Mouse (Mus musculus) ES-CJ7 (cell line): Measurements from ENCODE around the gene Cops3.

Experiments
- DNase-seq: peaks from one replicate; pipeline ENCODE4 v3.0.0; 2011; ENCODE audit warnings: low read depth, low spot score

The Cops3 gene

GRCm38 (mm10) chr11:59778181-59778873, 61.3 kb downstream of the Cops3 start:
- peak; percentile 93 for DNase-seq

GRCm38 (mm10) chr11:59777259-59777658, 62.4 kb downstream of the Cops3 start:
- no peak for DNase-seq

- DNase-seq: peak; percentile 21
Observed at GRCm38 (mm10) chr11:59775435-59776148, 64.0 kb downstream of the Cops3 start.

- DNase-seq: no peak
Observed at GRCm38 (mm10) chr11:59774522-59774921, 65.1 kb downstream of the Cops3 start.

- no peak for DNase-seq
Observed at GRCm38 (mm10) chr11:59772902-59773301, 66.7 kb downstream of the Cops3 start.

GRCm38 (mm10) chr11:59772291-59772690, 67.3 kb downstream of the Cops3 start:
- no peak for DNase-seq

- DNase-seq: no peak
Observed at GRCm38 (mm10) chr11:59770753-59771152, 68.9 kb downstream of the Cops3 start.

- no peak for DNase-seq
Observed at GRCm38 (mm10) chr11:59769738-59770137, 69.9 kb downstream of the Cops3 start.

- DNase-seq: no peak
Observed at GRCm38 (mm10) chr11:59769307-59769706, 70.3 kb downstream of the Cops3 start.
